Mouse (Mus musculus) adipocyte (in vitro differentiated cells): Measurements from ENCODE around the gene Kcnab2.
A peak's percentile ranks its signal among the peaks of the same experiment; 100 is the strongest.

ENCODE experiments used
- DNase-seq: peaks from one replicate; pipeline ENCODE4 v3.0.0-alpha.2; 2016; ENCODE audit warnings: low spot score

The Kcnab2 gene

DNA sequence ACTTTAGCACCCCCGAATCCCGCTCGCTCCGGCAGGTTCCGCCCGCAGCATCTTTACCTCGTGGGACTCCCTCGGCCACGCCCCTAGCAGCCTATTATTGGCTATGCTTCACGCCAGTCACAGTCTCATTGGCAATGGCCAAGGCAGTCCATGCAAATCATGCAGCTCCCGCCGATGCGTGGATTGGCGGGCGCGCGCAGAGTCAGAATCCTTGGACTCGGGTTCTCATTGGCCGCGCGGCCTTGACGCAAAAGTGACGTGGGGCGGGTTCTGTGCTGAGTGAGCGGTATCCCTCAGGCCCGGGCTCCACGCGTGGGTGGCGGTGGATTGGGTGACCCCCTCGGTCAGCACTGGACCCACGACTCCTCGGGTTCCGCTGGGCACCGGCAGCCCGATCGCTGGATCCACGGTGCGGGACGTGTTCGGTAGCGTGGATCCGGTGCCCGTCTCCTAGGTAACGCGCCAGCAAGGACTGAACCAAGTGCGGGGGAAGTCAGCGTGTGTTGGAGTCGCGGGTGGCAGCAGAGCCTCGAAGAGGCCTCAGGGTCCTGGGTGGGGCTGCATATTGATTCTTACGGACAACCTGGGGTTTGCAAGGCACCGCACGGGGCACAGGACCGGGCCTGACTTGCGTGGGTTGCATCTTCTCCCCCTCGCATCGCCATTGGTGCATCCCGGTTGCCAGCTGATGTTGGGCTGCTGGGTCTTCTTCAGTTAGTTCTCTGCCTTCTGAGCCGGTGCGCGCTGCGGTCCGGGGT lies at the start of gene Kcnab2:
TSS of gene Kcnab2 (minus strand) at position 406 of the 758 bp plus-strand sequence.
- DNase-seq: peak; percentile 95

GRCm38 (mm10) chr4:152520083-152520482 lies 42.4 kb upstream of the Kcnab2 start:
- DNase-seq: peak; percentile 74

DNA sequence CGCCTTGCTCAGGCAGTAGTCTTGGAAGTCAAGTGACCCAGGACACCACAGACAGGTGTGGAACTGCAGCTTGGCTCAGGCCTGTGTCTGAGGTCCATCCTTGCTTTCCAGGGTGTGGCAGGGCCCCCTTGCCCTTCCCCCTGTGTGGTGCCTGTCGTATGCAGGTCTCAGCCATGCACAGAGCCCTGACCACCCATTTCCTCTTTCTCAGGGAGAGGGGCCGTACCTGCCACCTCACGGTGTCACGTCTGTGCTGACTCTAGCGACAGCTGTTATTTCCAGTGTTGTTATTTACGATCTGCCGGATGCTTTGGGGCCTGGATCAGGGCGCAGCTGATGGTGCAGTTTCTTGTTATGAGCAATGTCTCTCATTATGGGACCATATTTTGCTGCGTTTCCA lies 41.4 kb upstream of the Kcnab2 start:
- no peak for DNase-seq

- no peak for DNase-seq
Observed at GRCm38 (mm10) chr4:152514884-152515283, 37.2 kb upstream of the Kcnab2 start.

DNA sequence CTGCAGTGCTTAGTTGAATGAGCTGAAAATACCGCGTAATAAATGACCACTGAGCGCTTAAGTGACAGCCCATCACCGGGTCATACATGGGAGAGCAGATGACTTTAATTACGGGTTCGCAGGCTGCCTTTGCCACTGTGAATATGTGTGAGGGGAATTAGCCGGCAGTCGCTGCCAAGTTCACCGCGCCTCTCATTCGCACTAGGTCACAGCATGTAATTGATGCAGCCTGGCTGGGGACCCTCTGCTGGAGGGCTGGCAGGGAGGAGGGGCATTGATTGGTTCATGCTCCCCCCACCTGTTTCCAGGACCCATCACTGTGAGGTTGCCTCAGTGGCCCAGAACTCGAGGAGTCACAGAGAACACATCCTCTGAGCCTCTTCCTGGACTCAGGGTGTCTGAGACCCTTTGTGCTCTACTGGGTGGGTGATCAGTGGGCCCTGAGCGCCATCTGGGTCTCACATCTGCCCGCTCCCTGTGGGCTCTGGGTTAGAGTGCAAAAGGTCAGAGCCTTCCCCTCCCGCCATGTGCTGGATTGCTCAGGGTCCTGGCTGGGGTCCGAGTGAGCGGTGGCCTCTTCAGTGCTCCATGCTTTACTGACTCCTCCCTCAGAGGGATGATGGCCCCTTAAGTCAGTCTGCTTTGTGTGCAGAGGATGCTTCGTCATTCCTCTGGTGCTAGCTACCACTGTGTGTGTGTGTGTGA lies 34.7 kb upstream of the Kcnab2 start:
- no peak for DNase-seq

DNA sequence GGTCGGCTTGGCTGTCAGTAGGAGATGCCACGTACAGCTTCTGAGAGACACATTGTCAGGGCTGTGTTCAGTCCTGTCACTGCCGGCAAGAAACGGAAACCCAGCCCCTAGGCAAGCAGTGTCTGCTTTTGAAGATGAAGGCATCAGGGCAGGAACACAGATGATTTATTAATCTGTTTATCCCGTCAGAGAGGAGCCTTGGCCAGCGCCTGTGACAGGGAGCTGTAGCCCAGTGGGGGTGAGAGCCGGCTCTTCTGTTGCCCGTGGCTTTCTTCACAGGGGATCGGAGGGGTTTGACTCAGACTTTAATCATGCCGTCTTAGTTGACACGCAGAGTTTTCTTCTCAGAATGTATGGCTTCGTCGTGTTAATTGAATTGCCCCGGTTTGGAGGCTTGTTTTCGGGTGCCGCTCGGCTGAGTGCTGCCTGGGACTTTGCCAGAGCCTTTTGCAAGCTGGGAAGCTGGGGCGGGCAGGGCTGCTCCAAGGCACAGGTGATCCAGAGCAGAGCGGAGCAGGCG lies 16.7 kb upstream of the Kcnab2 start:
- no peak for DNase-seq

- peak; percentile 53 for DNase-seq
Observed at GRCm38 (mm10) chr4:152491250-152491899, 13.7 kb upstream of the Kcnab2 start.

DNA sequence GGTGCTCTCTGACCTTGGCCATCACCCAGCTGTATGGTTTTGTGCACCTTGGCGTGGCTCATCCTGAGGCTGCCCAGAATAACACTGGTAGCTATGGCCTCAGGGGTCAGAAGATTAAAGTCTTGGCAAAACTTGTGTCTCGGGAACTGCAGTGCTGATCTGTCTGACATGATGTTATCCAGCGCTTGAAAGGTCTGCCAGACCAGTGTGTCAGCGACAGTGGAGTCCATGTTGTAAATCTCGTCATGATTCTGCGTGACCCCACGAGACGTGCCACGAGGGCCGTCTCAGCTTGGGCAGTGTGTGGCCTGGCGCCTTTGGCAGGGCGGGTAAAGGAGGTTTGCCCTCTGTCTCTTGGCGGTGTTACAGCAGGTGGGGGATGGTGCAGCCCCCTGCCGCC lies 12.6 kb upstream of the Kcnab2 start:
- no peak for DNase-seq

GRCm38 (mm10) chr4:152488046-152488445 lies 10.4 kb upstream of the Kcnab2 start:
- no peak for DNase-seq

- no peak for DNase-seq
Observed at GRCm38 (mm10) chr4:152480426-152480825, 2.8 kb upstream of the Kcnab2 start.

DNA sequence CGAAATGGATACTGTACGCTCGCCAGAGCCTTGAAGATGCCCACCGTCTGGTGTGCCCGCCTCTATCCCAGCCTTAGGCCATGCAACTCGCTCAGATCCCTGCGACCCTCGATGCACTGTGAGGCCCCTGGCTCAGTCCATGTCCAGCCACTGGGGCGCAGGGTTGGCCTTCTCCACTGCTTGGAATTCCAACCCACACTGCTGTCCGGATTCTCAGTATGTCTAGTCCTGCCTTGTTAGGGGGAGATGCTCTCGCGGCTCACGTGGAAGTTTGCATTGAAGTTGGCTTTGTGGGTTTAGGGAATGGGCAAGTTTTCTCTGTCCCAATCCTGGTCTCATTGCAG lies 525 bp upstream of the Kcnab2 start:
- DNase-seq: no peak

DNA sequence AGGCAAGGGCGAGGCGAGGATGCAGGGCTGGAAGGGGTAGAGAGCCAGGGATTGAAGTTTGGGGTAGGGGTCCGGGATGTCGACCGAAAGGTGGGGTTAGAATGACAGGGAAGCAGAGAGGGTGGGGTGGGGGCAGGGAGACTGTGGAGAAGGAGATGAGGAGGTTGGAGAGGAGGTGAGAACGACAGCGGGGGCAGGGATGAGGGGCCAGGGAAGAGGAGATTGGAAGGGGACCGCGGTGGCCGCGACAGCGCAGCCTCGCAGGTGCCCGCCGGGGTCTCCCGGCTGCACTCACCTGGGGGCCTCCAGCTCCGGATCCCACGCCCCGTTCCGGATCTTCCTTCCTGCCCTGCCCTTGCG lies 585 bp downstream of the Kcnab2 start:
- DNase-seq: no peak

DNA sequence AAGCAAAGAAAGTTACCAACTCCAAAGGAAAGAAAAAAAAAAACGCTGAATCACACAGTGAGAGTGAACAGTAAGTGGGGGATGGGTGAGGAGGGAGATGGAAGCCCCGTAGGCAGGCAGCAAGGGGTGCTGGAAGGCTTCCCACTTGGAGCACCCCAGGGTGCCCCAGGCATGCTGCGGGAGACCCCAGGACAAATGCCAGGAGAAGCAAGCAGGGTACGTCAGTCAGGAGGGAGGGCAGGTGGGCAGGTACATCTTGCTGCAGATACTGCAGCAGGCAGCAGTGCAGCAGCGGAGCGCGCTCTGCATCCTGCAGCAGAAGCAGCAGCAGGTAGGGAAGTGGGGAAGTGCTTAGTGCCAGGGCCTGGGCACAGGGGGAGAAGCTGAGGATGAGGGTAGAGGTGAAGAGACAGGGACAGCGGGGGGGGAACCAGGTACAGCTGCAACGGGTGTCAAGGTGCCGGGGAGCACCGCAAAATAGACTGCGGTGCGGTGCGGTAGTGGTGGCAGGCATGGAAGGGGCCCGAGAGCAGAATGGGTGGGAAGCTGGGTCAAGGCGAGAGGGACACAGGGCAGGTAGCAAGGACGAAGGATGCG lies 1.1 kb downstream of the Kcnab2 start, which contains the start of gene Nphp4:
TSS of gene Nphp4 (plus strand) at position 280 of the 597 bp plus-strand sequence.
- DNase-seq: no peak

- DNase-seq: peak; percentile 15
Observed at GRCm38 (mm10) chr4:152475941-152476340, 1.7 kb downstream of the Kcnab2 start.

- no peak for DNase-seq
Observed at GRCm38 (mm10) chr4:152467951-152468350, 9.7 kb downstream of the Kcnab2 start.

DNA sequence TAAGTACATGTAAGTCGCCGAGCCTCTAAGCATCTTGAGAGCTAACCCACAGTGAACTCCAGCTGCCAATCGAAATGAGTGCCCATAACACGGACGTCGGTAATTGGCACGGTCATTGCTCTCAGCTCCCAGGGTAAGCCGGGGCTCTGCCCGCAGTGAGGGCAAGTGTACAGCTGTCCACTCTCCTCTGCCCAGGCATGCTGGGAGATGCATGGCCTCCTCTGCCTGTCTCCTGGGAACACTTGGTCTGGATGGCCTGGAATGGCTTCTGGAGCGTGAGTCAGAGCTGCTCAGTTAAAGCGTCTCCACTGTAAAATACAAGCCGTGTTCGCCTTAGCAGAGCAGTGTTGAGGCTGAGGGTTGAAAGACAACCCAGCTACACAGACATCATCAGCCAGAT lies 11.1 kb downstream of the Kcnab2 start:
- DNase-seq: no peak

DNA sequence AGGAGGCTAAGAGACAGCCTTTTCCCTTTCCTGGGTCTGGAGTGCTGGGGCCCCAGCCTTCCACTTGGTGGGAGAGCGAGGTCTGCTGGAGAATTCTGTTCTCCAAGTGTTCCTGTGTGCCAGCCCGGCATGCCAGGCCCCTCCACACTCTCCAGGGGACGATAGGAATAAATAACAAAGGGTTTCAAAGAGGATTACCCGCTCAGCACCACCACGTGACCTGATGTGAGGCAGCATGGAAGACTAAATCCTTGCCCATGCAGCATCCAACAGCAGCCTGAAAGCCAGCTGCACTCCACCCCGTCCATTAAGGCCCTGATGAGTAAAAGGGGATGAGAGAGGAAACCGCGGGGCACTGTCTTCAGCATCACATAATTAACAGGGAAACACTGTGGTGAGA lies 12.6 kb downstream of the Kcnab2 start:
- DNase-seq: no peak

DNA sequence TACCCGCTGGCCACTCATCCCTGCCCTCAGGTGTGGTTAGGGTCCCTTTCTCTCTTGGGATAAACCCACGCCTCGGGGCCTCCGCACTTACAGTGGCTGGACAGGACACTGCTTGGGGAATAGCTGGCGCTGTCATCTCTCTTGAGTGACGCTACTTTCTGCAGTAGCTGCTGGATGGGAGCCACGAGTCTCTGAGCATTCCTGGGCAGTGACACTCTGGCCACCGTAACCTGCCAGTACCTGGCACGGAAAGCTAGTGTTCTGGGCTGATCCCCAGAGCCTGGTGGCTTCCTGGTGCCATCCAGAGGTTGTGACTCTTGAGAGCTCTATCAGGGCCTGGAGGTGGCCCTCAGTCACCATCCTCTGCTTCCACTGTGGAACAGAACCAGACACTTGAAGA lies 14.5 kb downstream of the Kcnab2 start:
- DNase-seq: no peak

GRCm38 (mm10) chr4:152462516-152462915 lies 15.2 kb downstream of the Kcnab2 start:
- no peak for DNase-seq

- no peak for DNase-seq
Observed at GRCm38 (mm10) chr4:152457673-152458072, 20.0 kb downstream of the Kcnab2 start.

DNA sequence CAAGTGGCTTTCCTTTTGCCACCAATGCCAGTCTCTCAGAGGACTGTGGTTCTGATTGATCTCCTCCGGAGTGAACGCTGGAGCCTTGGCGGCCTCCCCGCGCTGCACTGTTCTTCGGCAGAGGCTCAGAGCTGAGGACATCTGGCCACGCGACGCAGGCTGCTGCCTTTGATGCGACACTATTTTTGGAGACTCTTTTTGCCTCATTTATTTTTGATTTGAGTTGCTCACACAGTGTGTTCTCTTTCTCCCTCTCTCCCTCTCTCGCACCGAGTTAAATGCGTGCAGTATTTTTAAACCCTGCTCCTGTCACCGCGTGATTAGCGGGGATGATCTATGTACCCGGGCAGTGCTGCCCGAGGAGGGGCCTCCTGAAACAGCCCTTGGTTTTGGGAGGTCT lies 21.1 kb downstream of the Kcnab2 start:
- no peak for DNase-seq

- no peak for DNase-seq
Observed at GRCm38 (mm10) chr4:152454153-152454552, 23.5 kb downstream of the Kcnab2 start.

DNA sequence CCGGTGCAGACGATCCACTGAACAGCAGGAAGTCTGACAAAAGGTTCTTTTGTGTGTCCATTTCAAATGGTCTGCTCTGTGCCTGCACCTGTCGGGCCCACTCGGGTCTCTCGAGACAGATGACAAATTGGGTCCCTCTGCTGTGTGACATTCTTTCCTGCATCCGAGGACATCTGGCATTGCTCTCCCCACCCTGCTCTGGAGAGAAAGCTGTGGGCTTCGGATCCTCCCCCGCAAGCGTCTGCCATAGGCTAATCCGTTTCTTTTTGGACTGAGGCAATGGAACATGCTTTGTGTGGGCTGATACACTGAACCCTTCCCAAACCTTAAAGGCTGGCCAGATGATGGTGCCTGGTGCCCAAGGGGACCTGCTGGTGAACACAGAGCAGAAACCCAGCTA lies 24.6 kb downstream of the Kcnab2 start:
- DNase-seq: no peak
